Mouse (Mus musculus) activated CD4-positive, CD25-positive, alpha-beta regulatory T cell, adult 4 months (primary cell): ENCODE results near the gene Nmur1. TPM values are rescaled to one million over a fixed set of nuclear protein-coding genes. Genes with fewer than 3 reads are reported as not detected.

ENCODE experiments used
- ATAC-seq: one replicate; pipeline ENCODE4 v1.8.0; 2017
- polyA plus RNA-seq, 2 experiments: library from polyadenylated mRNA; unstranded; fragments of 100-300 nt; shearing (Covaris generic); gene quantifications; one replicate each; pipeline ENCODE4 v1.2.1; 2017

The Nmur1 gene
- polyA plus RNA-seq, 2 experiments from 2014 or later, result 0.38 to 3.9 TPM

GRCm38 (mm10) chr1:86406313-86406712, 19.7 kb downstream of the Nmur1 start:
- ATAC-seq, result peak; percentile 35

DNA sequence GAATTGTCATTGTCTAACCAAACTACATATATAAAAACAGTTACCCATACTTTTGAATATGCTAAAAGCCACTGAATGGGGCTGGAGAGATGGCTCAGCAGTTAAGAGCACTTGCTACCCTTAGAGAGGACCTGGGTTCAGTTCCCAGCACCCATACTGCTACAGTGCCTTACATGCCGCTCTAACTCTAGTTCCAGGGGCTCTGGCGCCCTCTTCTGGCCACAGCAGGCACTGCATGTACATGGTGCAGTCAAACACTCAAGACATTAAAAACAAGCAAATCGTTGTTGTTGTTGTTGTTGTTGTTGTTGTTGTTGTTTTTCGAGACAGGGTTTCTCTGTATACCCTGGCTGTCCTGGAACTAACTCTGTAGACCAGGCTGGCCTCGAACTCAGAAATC, 21.2 kb downstream of the Nmur1 start:
- ATAC-seq, result no peak

DNA sequence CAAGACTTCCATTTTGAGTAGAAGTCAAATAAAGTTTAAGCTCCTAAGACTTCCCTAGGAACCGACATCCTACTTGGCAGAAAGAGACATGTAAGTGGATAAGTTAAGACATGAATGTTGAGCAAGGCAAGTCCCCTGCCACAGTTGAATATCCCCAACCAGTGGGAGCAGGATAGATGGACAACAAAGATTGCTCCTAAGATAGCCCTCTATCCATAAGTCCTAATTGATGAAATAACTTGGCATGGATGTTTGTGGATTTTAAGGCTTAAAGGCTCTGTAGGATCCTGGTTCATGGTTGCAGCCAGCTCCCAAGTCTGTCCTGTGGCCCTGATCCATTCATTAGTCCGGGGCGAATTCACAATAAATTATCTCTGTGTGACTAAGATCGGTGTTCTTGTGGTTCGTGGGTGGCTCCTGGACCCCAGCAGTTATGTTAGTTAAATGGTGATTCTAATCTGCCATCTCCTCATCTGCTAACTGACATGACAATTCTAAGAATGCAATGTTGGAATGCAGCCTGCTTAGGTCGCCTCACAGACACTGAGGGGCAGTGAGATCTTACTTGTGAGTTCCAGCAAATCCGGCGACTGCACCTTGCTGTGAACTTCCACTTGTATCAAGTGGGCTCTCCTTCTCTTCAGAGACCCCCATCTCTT, 25.8 kb downstream of the Nmur1 start:
- ATAC-seq, result no peak

DNA sequence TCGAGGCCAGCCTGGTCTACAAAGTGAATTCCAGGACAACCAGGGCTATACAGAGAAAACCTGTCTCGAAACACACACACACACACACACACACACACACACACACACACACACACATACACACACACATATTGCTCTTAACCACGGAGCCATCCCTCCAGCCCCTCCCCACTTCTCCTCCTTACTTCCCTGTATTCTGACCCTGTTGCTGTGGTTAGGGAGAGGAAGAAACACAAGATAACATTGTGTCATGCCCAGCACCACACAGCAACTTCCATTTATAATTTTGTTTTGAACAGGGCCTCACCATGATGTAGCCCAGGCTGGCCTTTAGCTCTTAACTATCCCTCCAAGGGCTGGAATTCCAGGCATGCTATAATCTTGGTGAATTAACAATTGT, 26.7 kb downstream of the Nmur1 start:
- ATAC-seq, result no peak

- ATAC-seq, result no peak
Observed at GRCm38 (mm10) chr1:86398222-86398621, 27.8 kb downstream of the Nmur1 start.

GRCm38 (mm10) chr1:86397621-86398020, 28.4 kb downstream of the Nmur1 start:
- ATAC-seq, result no peak

DNA sequence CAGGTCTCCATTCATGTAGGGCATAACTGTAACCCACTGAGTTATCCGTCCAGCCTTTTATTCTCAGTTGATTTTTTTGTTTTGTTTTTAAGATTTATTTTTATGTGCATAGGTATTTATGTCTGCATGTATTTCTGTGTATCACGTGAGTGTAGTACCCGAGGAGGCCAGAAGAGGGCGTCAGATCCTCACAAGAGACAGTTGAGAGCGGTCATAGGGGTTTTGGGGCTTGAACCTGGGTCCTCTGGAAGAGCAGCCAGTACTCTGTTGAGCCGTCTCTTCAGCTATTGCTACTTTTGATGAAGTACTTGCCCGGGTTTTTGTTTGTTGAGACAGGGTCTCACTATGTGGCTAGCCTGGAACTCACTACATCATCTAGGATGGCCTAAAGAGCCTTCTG, 30.1 kb downstream of the Nmur1 start:
- no peak for ATAC-seq

DNA sequence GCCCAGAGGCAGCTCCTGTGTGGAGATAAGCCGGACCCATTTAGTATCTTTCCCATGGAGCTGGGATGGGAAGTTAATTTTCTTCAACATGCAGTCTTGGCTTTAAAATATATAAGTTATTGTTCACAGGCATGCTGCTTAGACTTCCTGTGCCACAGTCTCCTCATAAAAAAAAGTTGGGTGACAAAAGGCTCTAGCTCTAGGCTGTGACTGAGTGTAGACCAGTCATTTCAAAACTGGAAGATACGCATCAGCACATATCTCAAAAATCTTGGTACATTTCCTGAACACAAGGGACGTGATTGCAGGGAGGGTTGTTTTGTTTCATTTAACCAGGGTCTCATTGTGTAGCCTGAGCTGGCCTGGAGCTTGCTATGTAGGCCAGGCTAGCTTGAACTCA, 31.8 kb downstream of the Nmur1 start:
- ATAC-seq, result peak; percentile 93

DNA sequence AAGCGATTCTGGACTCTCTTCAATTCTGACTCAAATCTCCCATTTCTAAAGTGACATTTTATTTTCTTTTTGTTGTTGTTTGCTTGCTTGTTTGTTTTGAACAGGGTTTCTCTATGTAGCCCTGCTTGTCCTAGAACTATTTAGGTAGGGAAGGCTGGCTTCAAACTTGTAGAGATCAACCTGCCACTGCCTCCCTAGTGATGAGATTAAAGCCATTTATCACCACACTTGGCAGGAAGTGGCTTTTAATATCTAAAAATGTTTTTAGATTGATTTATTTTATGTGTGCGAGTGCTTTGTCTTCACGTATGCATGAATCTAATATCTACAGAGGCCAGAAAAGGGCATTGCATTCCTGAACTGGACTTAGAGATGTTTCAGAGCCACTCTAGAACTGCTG, 32.8 kb downstream of the Nmur1 start:
- ATAC-seq, result no peak

DNA sequence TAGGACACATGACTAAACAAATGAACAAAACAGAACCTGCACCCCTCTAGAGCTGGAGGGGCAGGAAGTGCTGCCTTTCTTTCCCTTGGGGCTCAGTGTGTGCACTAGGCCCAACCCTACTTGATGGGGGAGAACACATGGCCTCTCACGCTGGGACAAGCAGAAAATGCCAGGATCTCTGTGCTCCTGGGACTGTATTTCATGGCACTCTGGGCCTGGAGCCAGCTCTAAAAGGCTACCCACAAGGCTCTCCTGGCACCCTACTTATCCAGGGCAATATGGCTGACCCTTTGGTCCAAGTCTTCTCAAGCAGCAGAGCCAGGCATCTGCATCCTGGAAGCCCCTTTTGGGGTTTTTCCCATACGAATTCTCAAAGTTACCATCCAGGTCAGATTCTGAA, 34.6 kb downstream of the Nmur1 start:
- no peak for ATAC-seq

- peak; percentile 50 for ATAC-seq
Observed at GRCm38 (mm10) chr1:86389230-86389629, 36.8 kb downstream of the Nmur1 start.

DNA sequence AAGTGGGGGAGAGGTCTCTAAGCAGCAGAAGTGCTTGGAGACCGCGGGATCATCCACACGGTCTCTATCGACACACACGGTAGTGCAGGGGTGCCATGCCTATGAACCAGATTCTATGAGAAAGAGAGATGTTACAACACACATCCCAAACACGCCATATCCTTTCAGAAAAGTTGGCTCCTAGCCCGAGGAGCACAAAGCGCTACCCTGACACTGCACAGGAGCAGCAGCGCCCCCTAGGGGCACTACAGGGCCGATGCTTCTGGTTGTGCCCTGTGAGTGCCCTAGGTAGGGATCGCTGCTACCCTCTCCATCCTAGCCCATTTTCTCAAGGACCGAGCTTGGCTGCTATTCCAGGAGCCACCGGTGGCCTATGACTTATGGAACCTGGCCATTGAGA, 45.0 kb downstream of the Nmur1 start:
- ATAC-seq, result peak; percentile 63

DNA sequence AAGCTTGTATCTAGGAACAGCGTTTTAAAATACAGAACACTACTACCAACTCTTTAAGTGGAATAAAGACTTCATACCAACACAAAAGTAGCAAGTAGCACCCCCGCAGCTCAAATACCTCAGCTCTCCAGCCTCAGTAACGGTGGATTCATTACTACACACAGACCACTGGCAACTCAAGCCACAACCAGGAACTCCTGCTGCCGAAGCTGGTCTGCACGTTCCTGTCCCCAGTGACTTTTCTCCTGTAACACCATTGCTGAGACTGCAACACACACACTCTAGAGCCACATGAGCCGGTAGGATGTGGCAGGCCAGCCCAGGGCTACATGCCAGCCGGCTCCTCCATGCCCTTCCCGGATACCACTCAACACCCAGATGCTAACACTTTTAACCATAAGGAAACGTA, 46.9 kb downstream of the Nmur1 start:
- ATAC-seq, result no peak

- ATAC-seq, result no peak
Observed at GRCm38 (mm10) chr1:86378662-86379061, 47.4 kb downstream of the Nmur1 start.

GRCm38 (mm10) chr1:86376354-86376753, 49.7 kb downstream of the Nmur1 start:
- ATAC-seq, result no peak

DNA sequence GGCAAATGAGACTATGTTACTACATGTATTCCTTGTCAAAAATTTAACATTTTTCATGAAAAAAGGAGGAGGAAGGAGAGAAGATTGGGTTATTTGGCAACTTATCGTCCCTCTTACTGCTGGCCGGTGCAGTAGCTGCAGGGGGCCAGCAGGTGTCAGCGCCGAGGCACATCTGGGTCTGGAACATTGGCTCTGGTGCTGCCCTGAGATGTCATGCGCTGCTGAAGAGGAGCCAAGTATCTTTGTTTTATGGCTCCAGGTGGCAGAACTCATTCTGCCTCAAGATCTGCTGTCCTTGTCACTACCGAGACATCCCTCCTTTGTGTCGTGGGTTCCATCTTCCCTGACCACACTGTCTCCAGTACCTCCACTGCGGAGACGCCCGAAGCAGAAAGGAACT, 54.0 kb downstream of the Nmur1 start:
- ATAC-seq, result peak; percentile 78

- no peak for ATAC-seq
Observed at GRCm38 (mm10) chr1:86368086-86368485, 57.9 kb downstream of the Nmur1 start.

GRCm38 (mm10) chr1:86363671-86364070, 62.4 kb downstream of the Nmur1 start:
- ATAC-seq, result no peak

GRCm38 (mm10) chr1:86361852-86362615, 64.0 kb downstream of the Nmur1 start:
- no peak for ATAC-seq

GRCm38 (mm10) chr1:86360441-86360840, 65.6 kb downstream of the Nmur1 start:
- ATAC-seq, result no peak

GRCm38 (mm10) chr1:86359798-86360179, 66.2 kb downstream of the Nmur1 start:
- peak; percentile 4 for ATAC-seq

DNA sequence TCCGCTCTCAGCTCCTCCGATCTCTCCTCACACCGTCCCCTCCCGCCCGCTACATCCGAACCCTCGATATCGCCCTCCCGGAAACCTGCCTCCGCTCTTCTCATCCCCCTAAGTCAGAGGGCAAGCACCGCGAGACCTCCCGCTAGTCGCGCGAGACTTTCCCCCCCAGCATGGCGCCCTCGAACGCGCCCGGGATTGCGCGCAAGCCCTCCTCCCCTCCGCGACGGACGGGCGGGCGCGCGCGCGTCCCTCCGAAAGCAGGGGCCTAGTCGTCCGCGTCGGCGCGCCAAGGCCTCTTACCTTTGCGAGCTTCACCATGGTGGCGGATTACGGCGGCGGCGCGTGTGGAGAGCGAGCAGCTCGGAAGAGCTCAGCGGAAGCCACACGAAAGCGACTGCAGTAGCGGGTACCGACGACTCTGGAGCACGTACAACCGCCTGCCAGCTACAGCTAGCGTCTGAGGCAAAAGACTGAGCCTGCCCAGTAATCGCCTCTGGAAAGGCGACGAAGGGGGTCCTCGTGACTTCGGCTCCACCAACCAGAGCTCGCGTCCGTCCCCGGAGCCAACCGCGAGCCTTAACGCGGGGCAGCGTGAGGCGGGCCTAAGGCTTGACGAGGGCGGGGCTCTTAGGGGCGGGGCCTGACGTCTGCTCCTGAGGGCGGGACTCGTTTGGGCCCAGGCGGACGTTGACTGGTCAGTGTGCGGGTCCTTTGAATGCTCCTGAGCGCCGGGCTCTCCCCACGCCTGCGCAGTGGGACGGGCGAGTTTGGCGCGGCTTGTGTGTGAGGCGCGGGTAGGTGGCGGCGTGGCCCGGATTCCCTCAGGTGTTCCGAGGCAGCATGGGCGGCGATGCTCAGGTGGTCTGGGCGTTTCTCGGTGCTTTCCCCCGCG, 66.9 kb downstream of the Nmur1 start, which contains the start of gene Ncl:
TSS of gene Ncl (minus strand) at position 495 of the 892 bp plus-strand sequence.
- peak; percentile 86 for ATAC-seq

DNA sequence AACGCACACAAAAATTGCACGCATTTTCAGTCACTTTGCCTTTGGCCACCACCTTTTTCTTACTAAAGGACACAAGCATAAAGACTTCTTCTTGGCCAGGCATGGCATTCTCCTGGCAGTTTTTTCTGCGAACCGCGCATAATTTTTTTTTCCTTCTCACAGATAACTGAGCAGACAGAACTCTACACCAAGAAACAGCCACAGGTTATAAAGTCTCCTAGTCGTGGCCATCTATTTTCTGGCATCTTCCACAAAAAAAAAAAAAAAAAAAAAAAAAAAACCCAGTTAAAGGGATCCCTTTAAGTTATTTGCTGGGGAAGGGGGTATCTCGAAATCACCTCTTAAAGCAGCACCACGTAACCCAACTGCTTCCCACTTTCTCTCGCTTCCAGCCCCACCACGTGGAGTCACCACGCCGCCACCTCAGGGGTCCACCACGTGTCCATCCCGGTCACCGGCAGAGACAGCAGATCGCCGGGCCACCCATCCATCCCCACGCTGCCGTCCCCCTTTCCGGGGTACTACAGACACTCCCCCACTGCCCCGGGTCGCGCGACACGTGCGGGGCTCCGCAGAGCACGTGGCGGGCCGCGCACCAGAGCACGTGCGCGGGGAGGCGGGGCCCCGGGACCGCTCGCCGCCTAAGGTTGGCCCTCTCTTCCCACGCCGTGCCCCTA, 67.7 kb downstream of the Nmur1 start:
- no peak for ATAC-seq
